Mouse (Mus musculus) heart, adult 2 months (tissue): Measurements from ENCODE around the gene Esr1.

Experiments used
- CTCF ChIP-seq: fragments of 200-600 bp; IDR thresholded peaks from 2 replicates; pipeline ENCODE4 v1.8.1; 2022; ENCODE audit warnings: antibody characterized with exemption, mild to moderate bottlenecking, moderate library complexity
- EP300 ChIP-seq: fragments of 200-500 bp; IDR thresholded peaks from 2 replicates; pipeline ENCODE4 v1.6.1; 2011; ENCODE audit warnings: low read depth, low read length, control low read depth; ENCODE audit not compliant: insufficient read depth
- POLR2A ChIP-seq: fragments of 200-500 bp; IDR thresholded peaks from 2 replicates; pipeline ENCODE4 v1.6.1; 2011; ENCODE audit warnings: mild to moderate bottlenecking, low read depth, low read length, control low read depth; ENCODE audit not compliant: insufficient read depth

DNA sequence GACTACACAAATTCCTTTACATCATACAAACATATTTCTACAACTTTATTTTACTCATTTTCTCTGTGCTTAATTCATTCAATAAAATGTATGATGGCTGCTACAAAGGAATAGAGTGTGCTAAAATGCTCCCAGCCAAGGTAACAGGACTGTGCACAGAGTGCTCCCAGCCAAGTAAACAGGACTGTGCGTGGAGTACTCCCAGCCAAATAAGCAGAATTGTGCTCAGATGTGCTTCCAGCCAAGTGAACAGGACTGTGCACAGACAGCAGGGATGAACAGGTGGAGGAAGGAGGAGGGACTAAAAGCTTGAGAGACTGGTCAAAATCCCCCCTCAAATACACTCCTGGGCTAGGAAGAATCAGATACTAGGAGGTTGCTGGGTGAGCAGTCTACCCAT lies 282.1 kb downstream of the Esr1 start:
- TF ChIP-seq CTCF (no peak), POLR2A (no peak), EP300 (no peak)
